Mouse (Mus musculus) spleen, adult 2 months (tissue): ENCODE results near the gene Selenoi. TPM values are rescaled to one million over a fixed set of nuclear protein-coding genes. Genes with fewer than 3 reads are reported as not detected.

Experiments
- DNase-seq, 2 experiments: peaks; one replicate each; pipeline versions ENCODE4 v3.0.0 to v3.0.0-alpha.2; 2012 to 2021; ENCODE audit warnings: low spot score in 2 of 2, low read depth in 1 of 2
- H3K27ac ChIP-seq: fragments of 200-500 bp; 2 replicates; pipeline ENCODE4 v1.5.1; 2012; ENCODE audit warnings: low read length, inconsistent platforms; ENCODE audit not compliant: insufficient read depth
- H3K27me3 ChIP-seq: fragments of 200-500 bp; 2 replicates; pipeline ENCODE4 v1.6.1; 2012; ENCODE audit warnings: mild to moderate bottlenecking, moderate library complexity, low read length, inconsistent platforms; ENCODE audit not compliant: control insufficient read depth, insufficient read depth
- H3K36me3 ChIP-seq: fragments of 200-500 bp; 2 replicates; pipeline ENCODE4 v1.6.1; 2012; ENCODE audit warnings: mild to moderate bottlenecking, low read length, inconsistent platforms; ENCODE audit not compliant: control insufficient read depth, insufficient read depth
- H3K4me1 ChIP-seq: fragments of 200-500 bp; 2 replicates; pipeline ENCODE4 v1.6.1; 2011; ENCODE audit warnings: inconsistent platforms; ENCODE audit not compliant: control insufficient read depth, insufficient read depth, insufficient read length
- H3K4me3 ChIP-seq: fragments of 200-500 bp; 2 replicates; pipeline ENCODE4 v1.5.1; 2011; ENCODE audit warnings: mild to moderate bottlenecking, inconsistent platforms; ENCODE audit not compliant: insufficient read depth, insufficient read length; ENCODE audit errors: extremely low read depth
- CTCF ChIP-seq: fragments of 200-500 bp; IDR thresholded peaks from 2 replicates; pipeline ENCODE4 v1.5.1; 2011; ENCODE audit warnings: mild to moderate bottlenecking, inconsistent platforms; ENCODE audit not compliant: insufficient read depth, insufficient read length, insufficient replicate concordance; ENCODE audit errors: extremely low read depth
- POLR2A ChIP-seq: fragments of 200-500 bp; IDR thresholded peaks from 2 replicates; pipeline ENCODE4 v1.6.1; 2011; ENCODE audit warnings: low read depth, low read length, inconsistent platforms
- WGBS: fragments of 180-500 bp; shearing (Covaris S2); methylation state at CpG from one replicate; pipeline ENCODE4 v1.1.7; 2018; 5-methylcytosine and 5-hydroxymethylcytosine counted together
- polyA plus RNA-seq: library from polyadenylated mRNA; depleted of rRNA; stranded (reverse); fragments of >200 nt; gene quantifications from 2 replicates; pipeline ENCODE4 v1.2.3, GENCODE M21; 2012

Selenoi gene
- polyA plus RNA-seq, 1 experiment = 16.1 TPM

GRCm38 (mm10) chr5:30255567-30256354 is 23.4 kb downstream of the Selenoi start:
- no peaks in the 10 kb centered on the region for H3K4me1 ChIP-seq
- H3K27ac ChIP-seq = no peak overlapping the region
- peaks cover 24% of the 10 kb centered on the region for H3K36me3 ChIP-seq
- no peaks in the 10 kb centered on the region for H3K27me3 ChIP-seq
- WGBS = 94% methylated on average over 12 of the region's 12 CpGs
- no peak for TF ChIP-seq CTCF
- H3K4me3 ChIP-seq = no peak overlapping the region
- DNase-seq = no peak

GRCm38 (mm10) chr5:30258776-30259175 is 26.4 kb downstream of the Selenoi start:
- TF ChIP-seq POLR2A = no peak
- no peak for TF ChIP-seq CTCF
- Histone ChIP-seq H3K27me3 (no peaks in the 10 kb centered on the region), H3K27ac (no peak overlapping the region), H3K4me1 (no peaks in the 10 kb centered on the region), H3K4me3 (no peak overlapping the region), H3K36me3 (peaks cover 19% of the 10 kb centered on the region)
- no peak for DNase-seq
- 95% methylated on average over 7 of the region's 7 CpGs for WGBS

- DNase-seq = no peak
- H3K36me3 ChIP-seq = peaks cover 5% of the 10 kb centered on the region; the same call in 1 of the 2 replicates
- H3K27me3 ChIP-seq = no peaks in the 10 kb centered on the region
- H3K27ac ChIP-seq = no peak overlapping the region
- no peaks in the 10 kb centered on the region for H3K4me1 ChIP-seq
- WGBS = 87% methylated on average over 11 of the region's 11 CpGs
- H3K4me3 ChIP-seq = no peak overlapping the region
- TF ChIP-seq POLR2A (no peak), CTCF (no peak)
Measured at GRCm38 (mm10) chr5:30270571-30271190, 38.3 kb downstream of the Selenoi start.

GRCm38 (mm10) chr5:30271599-30272281 is 39.4 kb downstream of the Selenoi start:
- WGBS = 86% methylated on average over 11 of the region's 11 CpGs
- Histone ChIP-seq H3K4me3 (no peak overlapping the region), H3K36me3 (peaks cover 3% of the 10 kb centered on the region; the same call in 1 of the 2 replicates), H3K4me1 (no peaks in the 10 kb centered on the region), H3K27ac (no peak overlapping the region), H3K27me3 (no peaks in the 10 kb centered on the region)
- DNase-seq = no peak
- TF ChIP-seq CTCF (no peak), POLR2A (no peak)

- no peak overlapping the region for H3K4me3 ChIP-seq
- H3K27me3 ChIP-seq = peaks cover 2% of the 10 kb centered on the region; the same call in 1 of the 2 replicates
- H3K27ac ChIP-seq = no peak overlapping the region
- no peak for TF ChIP-seq CTCF
- TF ChIP-seq POLR2A = no peak
- no peaks in the 10 kb centered on the region for H3K36me3 ChIP-seq
- DNase-seq = no peak
- H3K4me1 ChIP-seq = no peaks in the 10 kb centered on the region
- 91% methylated on average over 2 of the region's 2 CpGs for WGBS
Measured at GRCm38 (mm10) chr5:30276361-30276760, 44.0 kb downstream of the Selenoi start.

GRCm38 (mm10) chr5:30278952-30279351 is 46.6 kb downstream of the Selenoi start:
- DNase-seq = no peak
- H3K27ac ChIP-seq = no peak overlapping the region

More at GRCm38 (mm10) chr5:30278952-30279351, 46.6 kb downstream of the Selenoi start:
- TF ChIP-seq POLR2A (no peak), CTCF (no peak)
- Histone ChIP-seq H3K36me3 (no peaks in the 10 kb centered on the region), H3K4me3 (no peak overlapping the region), H3K27me3 (peaks cover 3% of the 10 kb centered on the region; the same call in 1 of the 2 replicates), H3K4me1 (no peaks in the 10 kb centered on the region)
- 65% methylated on average over 3 of the region's 3 CpGs for WGBS
